Mouse (Mus musculus): ENCODE measurements around the gene Pla2g2e. TPM values are rescaled to one million over a fixed set of nuclear protein-coding genes. Genes with fewer than 3 reads are reported as not detected.

The Pla2g2e gene
- polyA plus RNA-seq (2015; fragmentation: Nextera tagmentation; extraction: Ambion mirVana) = not detected in 2 replicates

DNA sequence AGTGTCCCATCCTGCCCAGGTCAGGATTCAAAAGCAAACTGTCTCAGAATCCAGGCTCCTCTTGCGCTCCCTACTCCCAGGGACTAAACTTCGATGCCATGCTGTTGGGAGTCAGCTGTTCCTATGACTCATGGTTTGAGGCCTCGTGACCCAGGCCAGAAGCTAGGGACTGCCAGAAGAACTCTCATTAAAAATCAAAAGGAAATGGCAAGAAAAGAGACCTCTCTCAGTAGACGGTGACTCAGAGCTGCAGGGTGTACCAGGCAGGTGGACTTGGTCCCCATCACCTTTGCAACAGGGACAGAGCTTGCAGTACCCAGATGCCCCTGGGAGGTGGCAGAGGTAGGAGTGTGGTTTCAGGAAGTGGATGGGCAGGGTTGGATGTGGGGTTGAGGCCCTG is at the start of gene Pla2g2e:
TSS of gene Pla2g2e (plus strand) at position 212 of the 400 bp plus-strand sequence.
- no peaks in the 10 kb centered on the region for H3K36me3 ChIP-seq (replicated peaks)
- no peak for ATAC-seq (ENCODE audit: insufficient read depth)

DNA sequence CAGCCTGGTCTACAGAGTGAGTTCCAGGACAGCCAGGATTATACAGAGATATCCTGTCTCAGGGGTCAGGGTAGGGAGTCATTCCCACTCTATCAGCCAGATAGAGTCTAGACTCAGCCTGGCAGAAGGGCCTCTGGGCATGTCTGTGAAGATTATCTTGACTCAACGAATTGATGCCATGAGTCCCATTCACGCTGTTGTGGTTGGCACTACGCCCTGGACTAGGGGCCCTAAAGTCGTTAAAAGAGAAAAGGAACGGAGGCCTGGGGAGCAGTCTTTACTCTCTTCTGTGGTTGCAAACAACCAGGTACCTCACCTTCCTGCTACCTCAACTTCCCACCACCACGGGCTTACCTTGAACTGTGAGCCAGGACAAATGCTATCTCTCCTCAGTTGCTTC is 37.9 kb upstream of the Pla2g2e start:
- H3K36me3 ChIP-seq (replicated peaks) = no peaks in the 10 kb centered on the region
- 61% methylated on average over 6 of the region's 6 CpGs for WGBS (ENCODE audit: insufficient replicate concordance)
- no peak for ATAC-seq (ENCODE audit: insufficient read depth)
- H3K4me2 ChIP-seq = no peak overlapping the region
- H3K9ac ChIP-seq = no peak overlapping the region
- H3K27me3 ChIP-seq = no peaks in the 10 kb centered on the region
- H3K4me3 ChIP-seq (replicated peaks) = no peak overlapping the region
- H3K27ac ChIP-seq (replicated peaks) = no peak overlapping the region
- no peaks in the 10 kb centered on the region for H3K4me1 ChIP-seq (replicated peaks)
- H3K9me3 ChIP-seq (replicated peaks) = no peaks in the 10 kb centered on the region

More for the DNA sequence above, at the start of gene Pla2g2e:
- Histone ChIP-seq H3K27ac (replicated peaks) (no peak within 1 kb of the TSS), H3K4me3 (replicated peaks) (no peak within 1 kb of the TSS), H3K9me3 (replicated peaks) (no peaks in the 10 kb centered on the region), H3K9ac (no peak within 1 kb of the TSS), H3K27me3 (peaks cover 17% of the 10 kb centered on the region), H3K4me2 (no peak within 1 kb of the TSS), H3K4me1 (replicated peaks) (no peaks in the 10 kb centered on the region)
- WGBS (ENCODE audit: insufficient replicate concordance) = 60% methylated on average over 4 of the region's 4 CpGs

DNA sequence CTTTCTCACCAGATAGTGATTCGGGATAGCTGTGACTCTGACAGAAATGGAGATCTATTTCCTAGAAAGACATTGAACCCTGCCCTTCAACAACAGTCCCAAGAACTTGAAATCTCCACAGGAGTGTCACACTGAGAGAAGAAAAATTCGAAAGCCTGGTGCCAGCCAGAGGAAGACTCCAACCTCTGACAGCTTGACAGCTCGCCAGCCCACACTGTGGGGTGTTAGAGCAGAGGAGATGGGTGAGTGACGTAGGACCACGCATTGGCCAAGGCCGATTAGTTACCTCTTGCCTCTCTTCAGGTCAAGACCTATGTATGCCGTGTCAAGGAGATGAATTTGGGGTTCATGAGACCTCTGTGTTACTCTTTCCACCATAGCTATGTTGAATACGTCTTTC is 37.0 kb upstream of the Pla2g2e start:
- Histone ChIP-seq H3K9me3 (replicated peaks) (no peaks in the 10 kb centered on the region), H3K27me3 (no peaks in the 10 kb centered on the region), H3K9ac (no peak overlapping the region), H3K4me3 (replicated peaks) (no peak overlapping the region), H3K4me1 (replicated peaks) (no peaks in the 10 kb centered on the region), H3K36me3 (replicated peaks) (no peaks in the 10 kb centered on the region), H3K27ac (replicated peaks) (no peak overlapping the region), H3K4me2 (no peak overlapping the region)
- no peak for ATAC-seq (ENCODE audit: insufficient read depth)
- WGBS (ENCODE audit: insufficient replicate concordance) = 63% methylated on average over 8 of the region's 8 CpGs

DNA sequence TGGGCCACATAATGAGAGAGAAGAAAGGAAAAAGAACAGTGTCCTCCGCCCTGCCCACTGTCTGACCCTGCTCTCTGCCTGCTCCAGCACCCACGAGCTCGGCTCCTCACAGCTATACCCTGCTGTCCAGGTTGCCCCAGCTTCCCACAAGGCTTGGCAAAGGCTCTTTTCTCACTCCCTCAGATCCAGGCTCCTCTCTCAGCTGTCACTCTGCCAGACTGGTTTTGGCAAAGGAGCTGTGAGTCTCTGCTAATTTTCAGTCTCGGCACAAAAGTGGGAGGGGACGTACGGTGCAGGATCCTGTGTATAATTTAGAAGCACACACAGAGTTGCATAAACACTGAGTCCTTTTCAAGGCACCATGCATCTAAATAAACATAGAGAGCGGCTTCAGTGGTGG is 36.4 kb upstream of the Pla2g2e start:
- H3K4me2 ChIP-seq = no peak overlapping the region
- WGBS (ENCODE audit: insufficient replicate concordance) = 69% methylated on average over 7 of the region's 7 CpGs

DNA sequence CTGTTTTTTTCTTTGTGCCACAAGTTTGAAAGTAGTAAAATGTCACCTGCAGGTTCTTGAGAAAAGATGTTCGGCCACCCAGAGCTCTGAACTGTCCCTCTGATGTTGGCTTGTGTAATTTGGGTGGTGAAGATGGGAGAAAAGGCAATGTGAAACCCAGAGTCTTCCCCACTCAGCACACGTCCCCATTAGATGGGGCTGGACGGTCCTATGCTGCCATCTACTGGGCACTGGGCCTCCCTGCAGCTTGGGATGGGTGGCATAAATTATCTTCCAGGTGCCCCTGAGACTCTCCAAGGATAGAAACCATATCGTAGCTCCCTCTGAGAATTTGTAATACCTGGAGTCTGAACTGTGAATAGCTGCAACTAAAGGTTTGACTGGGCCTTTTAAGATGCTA is 26.3 kb upstream of the Pla2g2e start:
- H3K27ac ChIP-seq (replicated peaks) = no peak overlapping the region

More for the DNA sequence above, 36.4 kb upstream of the Pla2g2e start:
- Histone ChIP-seq H3K36me3 (replicated peaks) (no peaks in the 10 kb centered on the region), H3K27me3 (no peaks in the 10 kb centered on the region), H3K9me3 (replicated peaks) (no peaks in the 10 kb centered on the region), H3K9ac (no peak overlapping the region), H3K4me1 (replicated peaks) (no peaks in the 10 kb centered on the region), H3K4me3 (replicated peaks) (no peak overlapping the region), H3K27ac (replicated peaks) (no peak overlapping the region)
- ATAC-seq (ENCODE audit: insufficient read depth) = no peak

DNA sequence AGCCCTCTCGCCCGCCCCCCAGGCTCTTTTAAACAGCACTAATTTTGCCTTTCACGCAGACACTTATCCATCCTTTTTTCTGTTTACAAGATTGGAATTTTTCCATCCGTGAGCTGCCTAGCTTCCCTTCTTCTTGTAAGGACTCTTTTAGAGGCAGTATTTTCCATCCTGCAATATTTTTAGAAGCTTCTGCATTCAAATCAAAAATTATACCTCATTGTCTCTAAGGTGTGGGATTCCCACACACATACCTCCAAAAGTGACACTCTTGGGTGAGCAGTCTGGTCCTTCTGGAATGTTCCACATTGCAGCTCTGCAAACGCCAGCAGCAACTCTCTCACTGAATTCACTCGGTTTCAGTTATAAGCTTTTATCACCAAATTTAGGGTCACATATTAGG is 24.8 kb upstream of the Pla2g2e start:
- no peaks in the 10 kb centered on the region for H3K36me3 ChIP-seq (replicated peaks)
- H3K4me3 ChIP-seq (replicated peaks) = no peak overlapping the region
- no peak overlapping the region for H3K4me2 ChIP-seq
- H3K9me3 ChIP-seq (replicated peaks) = no peaks in the 10 kb centered on the region
- no peak overlapping the region for H3K27ac ChIP-seq (replicated peaks)
- no peak for ATAC-seq (ENCODE audit: insufficient read depth)
- H3K4me1 ChIP-seq (replicated peaks) = no peaks in the 10 kb centered on the region
- H3K9ac ChIP-seq = no peak overlapping the region
- 55% methylated on average over 6 of the region's 6 CpGs for WGBS (ENCODE audit: insufficient replicate concordance)
- peaks cover 3% of the 10 kb centered on the region; the same call in 1 of the 2 replicates for H3K27me3 ChIP-seq

More for the DNA sequence above, 26.3 kb upstream of the Pla2g2e start:
- H3K9me3 ChIP-seq (replicated peaks) = no peaks in the 10 kb centered on the region
- no peak overlapping the region for H3K4me2 ChIP-seq
- H3K9ac ChIP-seq = no peak overlapping the region
- no peak overlapping the region for H3K4me3 ChIP-seq (replicated peaks)
- 1% methylated on average over 4 of the region's 4 CpGs for WGBS (ENCODE audit: insufficient replicate concordance)
- no peaks in the 10 kb centered on the region for H3K4me1 ChIP-seq (replicated peaks)
- peaks cover 3% of the 10 kb centered on the region; the same call in 1 of the 2 replicates for H3K27me3 ChIP-seq
- no peaks in the 10 kb centered on the region for H3K36me3 ChIP-seq (replicated peaks)
- ATAC-seq (ENCODE audit: insufficient read depth) = no peak

DNA sequence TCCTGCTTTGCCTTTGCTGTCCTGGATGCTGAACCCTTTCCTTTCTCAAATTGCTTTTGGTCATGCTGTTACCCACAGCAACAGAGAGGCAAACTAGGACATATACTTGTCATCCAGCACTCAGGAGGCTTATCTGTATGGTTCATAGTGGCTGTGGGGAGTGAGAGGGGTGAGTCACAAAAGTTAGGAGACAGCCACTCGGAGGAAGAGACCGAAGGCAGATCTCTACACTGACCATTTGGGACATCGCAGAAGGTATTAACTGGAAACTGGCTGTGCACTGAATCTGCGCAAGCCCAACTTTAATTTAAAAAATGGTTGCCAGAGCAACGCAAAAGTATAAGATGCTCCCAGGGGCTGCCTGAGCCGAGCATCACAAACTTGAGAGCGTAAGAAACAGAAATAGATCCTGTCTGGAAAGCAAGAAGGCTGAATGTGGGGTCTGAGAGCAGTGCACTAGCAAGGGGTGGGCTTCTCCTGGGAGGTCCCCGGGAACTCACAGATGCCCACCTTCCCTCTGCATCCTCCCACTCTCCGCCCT is 22.6 kb upstream of the Pla2g2e start:
- Histone ChIP-seq H3K27ac (replicated peaks) (no peak overlapping the region), H3K27me3 (peaks cover 14% of the 10 kb centered on the region), H3K9ac (no peak overlapping the region), H3K36me3 (replicated peaks) (no peaks in the 10 kb centered on the region), H3K4me3 (replicated peaks) (no peak overlapping the region), H3K4me1 (replicated peaks) (no peaks in the 10 kb centered on the region), H3K4me2 (no peak overlapping the region), H3K9me3 (replicated peaks) (no peaks in the 10 kb centered on the region)
- ATAC-seq (ENCODE audit: insufficient read depth) = no peak
- 68% methylated on average over 9 of the region's 9 CpGs for WGBS (ENCODE audit: insufficient replicate concordance)

DNA sequence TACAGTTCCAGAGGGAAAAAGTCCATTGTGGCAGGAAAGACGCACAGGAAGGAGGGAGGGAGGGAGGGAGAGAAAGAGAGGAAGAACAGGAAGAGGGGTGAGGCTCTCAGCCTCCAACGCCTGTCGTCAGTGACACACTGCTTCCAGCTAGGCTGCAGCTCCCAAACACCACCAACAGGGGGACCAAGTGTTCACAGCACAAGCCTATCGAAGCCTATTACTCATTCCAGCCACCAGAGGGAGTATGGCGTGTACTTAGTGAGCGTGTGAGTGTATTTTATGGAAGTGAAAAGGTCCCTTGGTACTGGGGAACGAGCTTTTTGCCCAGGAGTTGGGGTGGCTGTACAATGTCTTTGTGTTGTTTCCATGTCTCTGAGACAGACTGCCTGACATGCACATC is 21.3 kb upstream of the Pla2g2e start:
- ATAC-seq (ENCODE audit: insufficient read depth) = no peak
- Histone ChIP-seq H3K27ac (replicated peaks) (no peak overlapping the region), H3K9ac (no peak overlapping the region), H3K9me3 (replicated peaks) (no peaks in the 10 kb centered on the region), H3K4me1 (replicated peaks) (no peaks in the 10 kb centered on the region), H3K4me3 (replicated peaks) (no peak overlapping the region), H3K36me3 (replicated peaks) (no peaks in the 10 kb centered on the region), H3K27me3 (peaks cover 14% of the 10 kb centered on the region), H3K4me2 (no peak overlapping the region)
- 16% methylated on average over 7 of the region's 7 CpGs for WGBS (ENCODE audit: insufficient replicate concordance)

DNA sequence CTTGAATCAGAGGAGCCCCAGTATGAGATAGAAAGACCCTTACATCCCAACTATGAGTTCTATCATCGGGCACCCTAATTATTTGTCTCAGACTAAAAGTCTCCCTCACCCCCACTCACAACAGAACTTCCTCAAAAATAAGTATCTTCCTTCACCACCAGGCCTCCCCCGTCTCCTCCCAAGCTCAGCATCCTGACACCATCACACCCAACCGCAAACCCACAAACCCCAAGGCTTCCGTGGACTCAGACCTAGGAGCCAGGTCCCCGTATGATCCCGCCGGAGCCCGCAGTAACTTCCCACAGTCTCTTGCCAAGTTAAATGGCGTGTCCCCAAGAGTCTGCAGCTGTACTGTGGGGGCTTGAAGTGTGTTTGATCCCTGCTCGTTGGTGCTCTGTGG is 20.2 kb upstream of the Pla2g2e start:
- no peaks in the 10 kb centered on the region for H3K36me3 ChIP-seq (replicated peaks)
- WGBS (ENCODE audit: insufficient replicate concordance) = 22% methylated on average over 10 of the region's 10 CpGs
- no peak overlapping the region for H3K4me3 ChIP-seq (replicated peaks)
- no peaks in the 10 kb centered on the region for H3K9me3 ChIP-seq (replicated peaks)
- H3K9ac ChIP-seq = no peak overlapping the region
- no peak overlapping the region for H3K27ac ChIP-seq (replicated peaks)
- H3K4me1 ChIP-seq (replicated peaks) = no peaks in the 10 kb centered on the region
- ATAC-seq (ENCODE audit: insufficient read depth) = no peak
- H3K4me2 ChIP-seq = no peak overlapping the region
- H3K27me3 ChIP-seq = peaks cover 14% of the 10 kb centered on the region

DNA sequence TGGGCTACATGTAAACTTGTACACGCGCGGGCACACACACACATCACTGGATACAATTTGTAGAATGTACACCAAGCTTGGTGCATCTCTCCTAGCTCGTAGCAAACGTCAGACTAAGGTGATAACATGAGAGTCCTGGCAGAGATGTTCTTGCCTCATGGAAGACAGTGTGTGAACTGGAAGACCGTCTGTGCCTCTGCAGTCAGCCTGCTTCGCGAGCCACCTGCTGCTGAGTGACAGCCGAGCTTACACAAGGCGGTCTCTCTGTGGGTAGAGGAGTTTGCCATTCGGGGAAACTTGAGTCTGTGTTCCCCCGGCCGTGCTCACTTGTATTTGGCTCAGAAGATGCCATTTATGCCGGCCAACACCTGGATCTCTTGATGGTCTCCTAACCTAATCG is 19.3 kb upstream of the Pla2g2e start:
- no peak overlapping the region for H3K4me3 ChIP-seq (replicated peaks)
- H3K27ac ChIP-seq (replicated peaks) = no peak overlapping the region
- ATAC-seq (ENCODE audit: insufficient read depth) = no peak
- WGBS (ENCODE audit: insufficient replicate concordance) = 49% methylated on average over 15 of the region's 15 CpGs
- H3K36me3 ChIP-seq (replicated peaks) = no peaks in the 10 kb centered on the region
- H3K27me3 ChIP-seq = peaks cover 15% of the 10 kb centered on the region
- H3K4me2 ChIP-seq = no peak overlapping the region
- no peaks in the 10 kb centered on the region for H3K9me3 ChIP-seq (replicated peaks)
- no peak overlapping the region for H3K9ac ChIP-seq
- no peaks in the 10 kb centered on the region for H3K4me1 ChIP-seq (replicated peaks)

DNA sequence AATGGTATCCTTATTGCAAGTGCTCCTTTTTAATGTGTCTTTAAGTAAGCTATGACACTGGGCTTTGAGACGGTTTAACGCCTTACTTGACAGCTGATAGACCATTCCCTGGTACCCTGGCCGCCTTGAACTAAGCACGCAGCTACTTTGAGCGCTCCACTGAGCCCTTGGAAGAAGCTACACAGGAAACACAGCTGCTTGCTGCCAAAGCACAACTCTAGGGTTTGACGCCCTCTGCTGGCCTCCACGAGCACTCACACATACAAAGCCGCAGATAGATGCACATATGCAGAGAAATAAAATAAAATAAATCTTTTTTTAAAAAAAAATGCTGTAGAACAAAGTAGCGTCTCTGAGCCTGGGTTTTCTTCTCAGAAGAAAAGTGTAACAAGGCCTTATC is 18.5 kb upstream of the Pla2g2e start:
- Histone ChIP-seq H3K27me3 (peaks cover 16% of the 10 kb centered on the region), H3K4me2 (no peak overlapping the region), H3K9ac (no peak overlapping the region), H3K4me3 (replicated peaks) (no peak overlapping the region), H3K4me1 (replicated peaks) (no peaks in the 10 kb centered on the region), H3K9me3 (replicated peaks) (no peaks in the 10 kb centered on the region), H3K36me3 (replicated peaks) (no peaks in the 10 kb centered on the region), H3K27ac (replicated peaks) (no peak overlapping the region)
- no peak for ATAC-seq (ENCODE audit: insufficient read depth)
- WGBS (ENCODE audit: insufficient replicate concordance) = 21% methylated on average over 9 of the region's 9 CpGs

DNA sequence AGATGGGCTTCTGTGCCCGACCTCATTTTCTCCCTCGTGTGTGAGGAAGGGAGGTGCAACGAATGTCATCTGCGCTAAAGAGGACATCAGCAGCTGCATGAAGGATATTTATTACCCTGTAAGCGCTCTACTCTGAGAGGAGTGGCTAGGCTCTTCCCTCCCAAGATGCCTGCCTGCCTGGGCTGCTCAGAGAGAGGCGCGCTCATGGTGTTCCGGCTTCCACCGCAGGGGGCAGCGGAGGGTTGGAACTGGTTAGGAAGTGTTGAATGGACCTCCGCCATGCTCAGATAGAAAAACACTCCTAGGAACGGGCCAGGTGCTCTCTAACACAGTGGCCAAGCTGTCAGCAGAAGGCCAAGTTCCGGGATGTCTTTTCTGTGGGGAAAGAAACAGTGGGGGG is 18.0 kb upstream of the Pla2g2e start:
- Histone ChIP-seq H3K4me1 (replicated peaks) (no peaks in the 10 kb centered on the region), H3K4me3 (replicated peaks) (no peak overlapping the region), H3K27me3 (peaks cover 16% of the 10 kb centered on the region), H3K36me3 (replicated peaks) (no peaks in the 10 kb centered on the region), H3K27ac (replicated peaks) (no peak overlapping the region), H3K9me3 (replicated peaks) (no peaks in the 10 kb centered on the region), H3K9ac (no peak overlapping the region), H3K4me2 (no peak overlapping the region)
- no peak for ATAC-seq (ENCODE audit: insufficient read depth)
- 5% methylated on average over 13 of the region's 13 CpGs for WGBS (ENCODE audit: insufficient replicate concordance)

All from liver, embryonic 15.5 days (tissue).